Mouse (Mus musculus) heart, postnatal 0 days (tissue): ENCODE results near the gene Scaf1. TPM values are rescaled to one million over a fixed set of nuclear protein-coding genes. Genes with fewer than 3 reads are reported as not detected.

ENCODE experiments used
- ATAC-seq: fragments of 200-750 bp; cut with Nextera tagmentation; 2 replicates; pipeline ENCODE4 v1.8.0; 2017; ENCODE audit warnings: low read depth, moderate number of reproducible peaks, moderate library complexity; ENCODE audit not compliant: insufficient read depth
- DNase-seq: peaks from one replicate; pipeline ENCODE4 v3.0.0-alpha.2; 2016; ENCODE audit warnings: low spot score
- H3K27ac ChIP-seq: fragments of 300-500 bp; sonication (generic); 2 replicates; pipeline ENCODE4 v1.5.1; 2014; ENCODE audit warnings: low read depth, mild to moderate bottlenecking
- H3K27me3 ChIP-seq: fragments of 300-500 bp; sonication (generic); 2 replicates; pipeline ENCODE4 v1.6.1; 2014; ENCODE audit warnings: low read length, mixed read lengths; ENCODE audit not compliant: control insufficient read depth, insufficient read depth
- H3K36me3 ChIP-seq: fragments of 300-500 bp; sonication (generic); replicated peaks from 2 replicates; pipeline ENCODE4 v1.6.1; 2014; ENCODE audit warnings: low read length, mixed read lengths; ENCODE audit not compliant: control insufficient read depth, insufficient read depth
- H3K4me1 ChIP-seq: fragments of 300-500 bp; sonication (generic); 2 replicates; pipeline ENCODE4 v1.6.1; 2014; ENCODE audit warnings: antibody characterized with exemption; ENCODE audit not compliant: control insufficient read depth, insufficient read depth
- H3K4me2 ChIP-seq: fragments of 300-500 bp; sonication (generic); 2 replicates; pipeline ENCODE4 v1.6.1; 2014; ENCODE audit warnings: low read depth, mild to moderate bottlenecking, low read length, moderate library complexity
- H3K4me3 ChIP-seq: fragments of 300-500 bp; sonication (generic); 2 replicates; pipeline ENCODE4 v1.5.1; 2014; ENCODE audit warnings: low read depth, low read length
- H3K9ac ChIP-seq: fragments of 300-500 bp; sonication (generic); replicated peaks from 2 replicates; pipeline ENCODE4 v1.6.1; 2014; ENCODE audit warnings: low read depth, low read length, mixed read lengths
- H3K9me3 ChIP-seq: fragments of 300-500 bp; sonication (generic); replicated peaks from 2 replicates; pipeline ENCODE4 v1.6.1; 2016; ENCODE audit warnings: low read length; ENCODE audit not compliant: control insufficient read depth
- CTCF ChIP-seq: IDR thresholded peaks from 2 replicates; pipeline ENCODE4 v1.5.1; 2016; ENCODE audit warnings: antibody characterized with exemption, control low read depth, low read depth
- EP300 ChIP-seq: IDR thresholded peaks from 2 replicates; pipeline ENCODE4 v1.6.1; 2016; ENCODE audit warnings: antibody characterized with exemption, low read depth
- WGBS: fragments of 180-500 bp; shearing (Covaris S2); extraction: QIAGEN DNeasy Blood & Tissue Kit; methylation state at CpG from one replicate; pipeline ENCODE4 v1.1.7; 2014; 5-methylcytosine and 5-hydroxymethylcytosine counted together
- microRNA-seq: library from miRNA; unstranded; fragments of <30 nt; microRNA quantifications from one replicate; pipeline ENCODE4, GENCODE M21; 2016
- polyA plus RNA-seq: library from polyadenylated mRNA; unstranded; fragments of >200 nt; fragmentation: Nextera tagmentation; extraction: Ambion mirVana; gene quantifications from 2 replicates; pipeline ENCODE4 v1.2.1, GENCODE M21; 2015
- total RNA-seq: library from RNA; depleted of rRNA; stranded (reverse); fragments of >200 nt; gene quantifications from 2 replicates; pipeline ENCODE4 v1.2.3, GENCODE M21; 2014; ENCODE audit warnings: low replicate concordance; rRNA removed

The Scaf1 gene
- total and polyA plus RNA-seq, 2 experiments from 2014 or later: 17.9 to 37.8 TPM

- H3K4me3 ChIP-seq: no peak overlapping the region
- peaks cover 10% of the 10 kb centered on the region; the same call in 1 of the 2 replicates for H3K4me1 ChIP-seq
- DNase-seq (no peak), ATAC-seq (no peak)
- no peak overlapping the region for H3K9ac ChIP-seq
- WGBS: 68% methylated on average over 6 of the region's 6 CpGs
- H3K36me3 ChIP-seq: 0 out of 2 replicates have a peak, but pooled peaks cover 2% of the 10 kb centered on the region
- H3K9me3 ChIP-seq: no peaks in the 10 kb centered on the region
- peaks cover 7% of the 10 kb centered on the region for H3K27me3 ChIP-seq
- H3K4me2 ChIP-seq: no peak overlapping the region
- no peak overlapping the region for H3K27ac ChIP-seq
- TF ChIP-seq EP300: no peak
- no peak for TF ChIP-seq CTCF
Measured at GRCm38 (mm10) chr7:44956266-44956665, 59.9 kb downstream of the Scaf1 start.

DNA sequence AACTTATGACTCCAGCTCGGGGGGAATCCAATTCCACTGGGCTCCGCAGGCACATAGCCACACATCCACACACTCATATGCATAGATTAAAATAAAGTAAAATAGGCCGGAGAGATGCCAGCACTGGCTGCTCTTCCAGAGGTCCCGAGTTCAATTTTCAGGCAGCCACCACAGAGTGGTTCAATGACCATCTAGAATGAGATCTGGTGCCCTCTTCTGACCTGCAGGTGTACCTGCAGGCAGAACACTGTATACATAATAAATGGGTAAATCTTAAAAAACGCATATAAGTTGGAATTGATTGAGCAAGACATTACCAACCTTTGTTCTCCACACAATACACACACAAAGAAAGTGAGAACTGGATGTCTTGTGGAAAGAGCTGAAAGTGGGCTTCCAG lies 60.5 kb downstream of the Scaf1 start:
- Histone ChIP-seq H3K4me3 (no peak overlapping the region), H3K27me3 (peaks cover 13% of the 10 kb centered on the region), H3K36me3 (no peaks in the 10 kb centered on the region), H3K27ac (no peak overlapping the region), H3K4me2 (no peak overlapping the region), H3K4me1 (peaks cover 10% of the 10 kb centered on the region; the same call in 1 of the 2 replicates), H3K9ac (no peak overlapping the region), H3K9me3 (no peaks in the 10 kb centered on the region)
- WGBS: 44% methylated on average over 5 of the region's 5 CpGs
- peak; percentile 30 for DNase-seq
- no peak for ATAC-seq
- no peak for TF ChIP-seq EP300
- peak; percentile 55 for TF ChIP-seq CTCF

- H3K4me3 ChIP-seq: no peak overlapping the region
Measured at GRCm38 (mm10) chr7:44954091-44954885, 61.9 kb downstream of the Scaf1 start.

DNA sequence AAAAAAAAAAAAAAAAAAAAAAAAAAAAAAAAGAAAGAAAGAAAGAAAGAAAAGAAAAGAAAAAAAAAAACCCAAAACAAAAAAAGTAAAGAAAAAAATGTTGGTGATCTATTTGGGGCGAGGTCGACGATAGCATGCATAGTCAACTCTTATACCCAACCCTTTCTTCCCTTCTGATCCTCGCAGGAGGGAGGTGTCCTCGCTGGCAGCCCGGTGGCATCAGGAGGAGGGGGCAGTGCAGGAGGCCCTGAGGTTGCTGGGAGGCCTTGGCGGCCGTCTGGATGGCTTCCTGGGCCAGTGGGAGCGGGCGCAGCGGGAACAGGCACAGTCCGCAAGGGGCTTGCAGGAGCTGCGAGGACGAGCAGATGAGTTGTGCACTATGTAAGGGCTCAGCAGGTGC lies 62.6 kb downstream of the Scaf1 start:
- peaks cover 19% of the 10 kb centered on the region for H3K27me3 ChIP-seq
- H3K4me3 ChIP-seq: no peak overlapping the region
- no peak for TF ChIP-seq EP300
- no peak for TF ChIP-seq CTCF
- H3K36me3 ChIP-seq: no peaks in the 10 kb centered on the region
- 60% methylated on average over 14 of the region's 14 CpGs for WGBS
- H3K27ac ChIP-seq: no peak overlapping the region
- H3K9ac ChIP-seq: no peak overlapping the region
- no peak overlapping the region for H3K4me2 ChIP-seq
- DNase-seq: no peak
- no peak for ATAC-seq
- peaks cover 10% of the 10 kb centered on the region; the same call in 1 of the 2 replicates for H3K4me1 ChIP-seq
- H3K9me3 ChIP-seq: no peaks in the 10 kb centered on the region

More at GRCm38 (mm10) chr7:44954091-44954885, 61.9 kb downstream of the Scaf1 start:
- Histone ChIP-seq H3K4me1 (peaks cover 10% of the 10 kb centered on the region; the same call in 1 of the 2 replicates), H3K4me2 (no peak overlapping the region), H3K36me3 (no peaks in the 10 kb centered on the region), H3K9me3 (no peaks in the 10 kb centered on the region), H3K27ac (no peak overlapping the region), H3K27me3 (peaks cover 19% of the 10 kb centered on the region), H3K9ac (no peak overlapping the region)
- WGBS: 75% methylated on average over 12 of the region's 12 CpGs
- DNase-seq (no peak), ATAC-seq (no peak)
- TF ChIP-seq EP300 (no peak), CTCF (no peak)

Small RNAs within 50 kb of the gene (microRNA-seq; reads per million reads assigned to microRNA genes)
- gene Mir7054: 1.4 reads per million

Other genes with a start within 250 kb of the Scaf1 start
Only the 30 nearest of the 35 such genes appear.
- gene Akt1s1, start 167.4 kb downstream of the Scaf1 start, total RNA-seq: 81.8 and 137 TPM in 2 replicates
- gene Akt1s1, start 167.4 kb downstream of the Scaf1 start, polyA plus RNA-seq: 91.3 and 91.8 TPM in 2 replicates
- 43.5 and 101 TPM in 2 replicates for gene Tbc1d17, start 167.3 kb downstream of the Scaf1 start, total RNA-seq
- gene Tbc1d17, start 167.3 kb downstream of the Scaf1 start, polyA plus RNA-seq: 51.7 and 57.5 TPM in 2 replicates
- gene Pnkp, start 159.2 kb downstream of the Scaf1 start, total RNA-seq: 43.6 and 45.9 TPM in 2 replicates
- 24.5 and 27.2 TPM in 2 replicates for gene Pnkp, start 159.2 kb downstream of the Scaf1 start, polyA plus RNA-seq
- 335 and 364 TPM in 2 replicates for gene Ptov1, start 146.6 kb downstream of the Scaf1 start, total RNA-seq
- gene Ptov1, start 146.6 kb downstream of the Scaf1 start, polyA plus RNA-seq: 246 and 248 TPM in 2 replicates
- gene Med25, start 123.7 kb downstream of the Scaf1 start, total RNA-seq: 112 and 136 TPM in 2 replicates
- gene Med25, start 123.7 kb downstream of the Scaf1 start, polyA plus RNA-seq: 69.0 and 73.3 TPM in 2 replicates
- gene Fuz, start 120.3 kb downstream of the Scaf1 start, total RNA-seq: 25.0 and 50.8 TPM in 2 replicates
- 10.0 and 12.0 TPM in 2 replicates for gene Fuz, start 120.3 kb downstream of the Scaf1 start, polyA plus RNA-seq
- gene Ap2a1, start 86.9 kb downstream of the Scaf1 start, total RNA-seq: 63.1 and 99.0 TPM in 2 replicates
- 36.2 and 37.1 TPM in 2 replicates for gene Ap2a1, start 86.9 kb downstream of the Scaf1 start, polyA plus RNA-seq
- gene Tsks, start 73.2 kb downstream of the Scaf1 start, total RNA-seq: not detected in 2 replicates
- gene Tsks, start 73.2 kb downstream of the Scaf1 start, polyA plus RNA-seq: 0.16 and 0.27 TPM in 2 replicates
- gene Cpt1c, start 41.5 kb downstream of the Scaf1 start, total RNA-seq: 7.5 and 12.7 TPM in 2 replicates
- 3.4 and 3.9 TPM in 2 replicates for gene Cpt1c, start 41.5 kb downstream of the Scaf1 start, polyA plus RNA-seq
- gene Prmt1, start 29.8 kb downstream of the Scaf1 start, total RNA-seq: 152 and 173 TPM in 2 replicates
- gene Prmt1, start 29.8 kb downstream of the Scaf1 start, polyA plus RNA-seq: 271 and 300 TPM in 2 replicates
- gene Irf3, start 18.7 kb downstream of the Scaf1 start, total RNA-seq: 31.7 and 61.1 TPM in 2 replicates
- 44.8 and 51.7 TPM in 2 replicates for gene Irf3, start 18.7 kb downstream of the Scaf1 start, polyA plus RNA-seq
- gene Bcl2l12, start 17.7 kb downstream of the Scaf1 start, total RNA-seq: 20.3 and 22.0 TPM in 2 replicates
- 25.5 and 27.5 TPM in 2 replicates for gene Bcl2l12, start 17.7 kb downstream of the Scaf1 start, polyA plus RNA-seq
- 38.4 and 62.0 TPM in 2 replicates for gene Rras, start 1.6 kb upstream of the Scaf1 start, total RNA-seq
- 85.7 and 90.0 TPM in 2 replicates for gene Rras, start 1.6 kb upstream of the Scaf1 start, polyA plus RNA-seq
- 5.4 and 12.5 TPM in 2 replicates for gene Prr12, start 36.5 kb upstream of the Scaf1 start, total RNA-seq
- gene Prr12, start 36.5 kb upstream of the Scaf1 start, polyA plus RNA-seq: 3.8 TPM in 2 replicates
- gene Nosip, start 46.1 kb upstream of the Scaf1 start, total RNA-seq: 21.5 and 73.9 TPM in 2 replicates
- 38.2 and 43.7 TPM in 2 replicates for gene Nosip, start 46.1 kb upstream of the Scaf1 start, polyA plus RNA-seq
- 8.3 and 22.0 TPM in 2 replicates for gene Prrg2, start 46.3 kb upstream of the Scaf1 start, total RNA-seq
- 12.4 and 13.3 TPM in 2 replicates for gene Prrg2, start 46.3 kb upstream of the Scaf1 start, polyA plus RNA-seq
- 125 and 141 TPM in 2 replicates for gene Rcn3, start 75.9 kb upstream of the Scaf1 start, total RNA-seq
- 100 and 108 TPM in 2 replicates for gene Rcn3, start 75.9 kb upstream of the Scaf1 start, polyA plus RNA-seq
- gene Fcgrt, start 87.5 kb upstream of the Scaf1 start, total RNA-seq: 48.9 and 51.6 TPM in 2 replicates
- gene Fcgrt, start 87.5 kb upstream of the Scaf1 start, polyA plus RNA-seq: 59.5 and 67.9 TPM in 2 replicates
- gene Rps11, start 108.1 kb upstream of the Scaf1 start, total RNA-seq: 1,106 and 1,247 TPM in 2 replicates
- 730 and 757 TPM in 2 replicates for gene Rps11, start 108.1 kb upstream of the Scaf1 start, polyA plus RNA-seq
- 1,443 and 1,972 TPM in 2 replicates for gene Rpl13a, start 112.4 kb upstream of the Scaf1 start, total RNA-seq
- gene Rpl13a, start 112.4 kb upstream of the Scaf1 start, polyA plus RNA-seq: 780 and 809 TPM in 2 replicates
- 0.19 and 0.23 TPM in 2 replicates for gene Gm45713, start 119.9 kb upstream of the Scaf1 start, total RNA-seq
- gene Gm45713, start 119.9 kb upstream of the Scaf1 start, polyA plus RNA-seq: 0.29 and 0.78 TPM in 2 replicates
- gene Flt3l, start 120.1 kb upstream of the Scaf1 start, total RNA-seq: 8.1 and 23.3 TPM in 2 replicates
- 1.8 and 2.0 TPM in 2 replicates for gene Flt3l, start 120.1 kb upstream of the Scaf1 start, polyA plus RNA-seq
- 142 and 152 TPM in 2 replicates for gene Pih1d1, start 137.9 kb upstream of the Scaf1 start, total RNA-seq
- 56.3 and 60.0 TPM in 2 replicates for gene Pih1d1, start 137.9 kb upstream of the Scaf1 start, polyA plus RNA-seq
- gene Aldh16a1, start 138.2 kb upstream of the Scaf1 start, total RNA-seq: 29.2 and 40.1 TPM in 2 replicates
- gene Aldh16a1, start 138.2 kb upstream of the Scaf1 start, polyA plus RNA-seq: 18.2 and 22.8 TPM in 2 replicates
- gene Slc17a7, start 147.6 kb upstream of the Scaf1 start, total RNA-seq: 7.5 and 12.7 TPM in 2 replicates
- 4.3 and 5.4 TPM in 2 replicates for gene Slc17a7, start 147.6 kb upstream of the Scaf1 start, polyA plus RNA-seq
- not detected in 2 replicates for gene Gfy, start 163.2 kb upstream of the Scaf1 start, total RNA-seq
- gene Gfy, start 163.2 kb upstream of the Scaf1 start, polyA plus RNA-seq: not detected in 2 replicates
- not detected in 2 replicates for gene Pth2, start 164.6 kb upstream of the Scaf1 start, total RNA-seq
- gene Pth2, start 164.6 kb upstream of the Scaf1 start, polyA plus RNA-seq: not detected in 2 replicates
- not detected in 2 replicates for gene Ccdc155, start 188.5 kb upstream of the Scaf1 start, total RNA-seq
- 0.14 and 0.25 TPM in 2 replicates for gene Ccdc155, start 188.5 kb upstream of the Scaf1 start, polyA plus RNA-seq
- not detected in 2 replicates for gene Dkkl1, start 195.8 kb upstream of the Scaf1 start, total RNA-seq
- gene Dkkl1, start 195.8 kb upstream of the Scaf1 start, polyA plus RNA-seq: 0.27 TPM in 1 of 2 replicates, not detected in the other
- 50.6 and 72.2 TPM in 2 replicates for gene Tead2, start 199.4 kb upstream of the Scaf1 start, total RNA-seq
- gene Tead2, start 199.4 kb upstream of the Scaf1 start, polyA plus RNA-seq: 41.1 and 42.8 TPM in 2 replicates